Mouse (Mus musculus) c-Kit-positive CD71-positive TER-119-negative erythroid progenitor cells, embryonic 14.5 days (primary cell): ENCODE data around the gene Hmcn1.

Source experiments
- DNase-seq: peaks from one replicate; pipeline ENCODE4 v3.0.0-alpha.2; 2013; ENCODE audit warnings: low read depth

Gene Hmcn1

DNA sequence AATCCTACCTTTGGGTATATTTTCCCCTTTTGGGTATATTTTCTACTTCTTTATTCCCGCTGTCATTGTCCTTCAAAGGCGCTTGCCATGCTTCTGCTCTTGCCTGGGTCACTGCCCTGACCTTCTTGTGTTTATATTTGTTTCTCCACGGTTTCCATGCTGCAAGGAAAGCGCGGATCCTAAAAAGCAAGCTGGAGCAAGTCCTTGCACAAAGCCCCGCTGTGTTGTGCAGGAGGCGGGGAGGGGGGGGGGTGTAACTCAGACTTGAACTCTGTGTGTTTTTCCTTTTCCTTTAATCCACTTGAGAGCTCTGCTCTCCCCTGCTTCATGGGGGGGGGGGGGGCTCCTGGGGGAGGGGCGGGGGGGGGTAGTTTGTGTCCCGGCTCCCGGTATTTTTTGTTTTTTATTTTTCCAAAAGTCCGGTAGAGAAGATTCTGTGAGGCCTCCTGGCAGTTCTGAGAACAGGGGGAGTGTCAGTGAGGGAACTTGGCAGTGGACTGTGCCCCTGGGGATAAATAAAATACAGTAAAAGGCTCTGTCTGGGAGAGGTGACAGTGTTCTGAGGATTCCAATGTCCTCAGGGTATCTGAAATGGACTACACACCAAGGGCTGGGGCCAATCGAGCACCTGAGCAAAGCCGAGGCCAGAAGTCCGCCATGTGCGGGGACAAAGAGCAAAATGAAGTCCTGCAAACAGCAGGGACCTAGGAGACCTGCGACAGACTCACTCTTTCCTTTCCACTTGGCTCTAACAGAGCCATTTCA is 457.3 kb downstream of the Hmcn1 start:
- DNase-seq = no peak

DNA sequence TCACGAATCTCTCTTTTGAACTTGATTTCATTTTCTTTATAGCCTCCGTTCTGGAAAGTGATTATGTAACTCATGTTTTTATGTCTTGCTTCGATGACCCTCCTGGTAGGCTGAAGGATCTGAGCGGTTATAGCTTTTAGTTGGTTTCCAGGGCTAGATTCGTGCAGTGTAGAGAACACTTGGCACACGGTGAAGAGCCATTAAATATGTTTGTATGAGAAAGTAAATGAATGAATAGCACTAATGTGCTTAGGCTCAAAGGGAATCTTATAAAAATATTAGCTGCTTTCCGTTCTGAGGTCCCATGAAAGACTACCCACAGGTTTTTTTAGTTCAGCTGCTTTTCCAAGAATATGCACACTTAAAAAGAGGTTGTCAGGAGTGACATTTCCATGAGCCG is 458.6 kb downstream of the Hmcn1 start:
- no peak for DNase-seq

DNA sequence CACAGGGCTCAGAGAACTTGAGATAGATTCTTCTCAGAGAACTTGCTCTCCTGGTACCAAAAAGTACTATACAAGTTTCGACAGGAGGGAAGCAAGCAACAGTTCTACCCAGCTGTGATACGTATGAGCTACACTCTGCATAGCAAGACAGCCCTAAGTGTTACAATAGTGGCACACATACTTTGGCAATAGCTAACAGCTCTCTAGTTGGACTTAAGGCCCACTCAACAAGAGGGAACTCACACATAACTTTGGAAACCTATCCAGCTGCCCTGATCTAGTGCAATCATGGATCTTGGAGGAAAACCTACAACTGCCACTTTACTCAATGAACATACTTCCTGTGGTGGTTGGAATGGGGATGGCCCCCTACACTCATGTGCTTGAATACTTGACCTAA is 480.2 kb downstream of the Hmcn1 start:
- no peak for DNase-seq
